In the genomic region with DNA sequence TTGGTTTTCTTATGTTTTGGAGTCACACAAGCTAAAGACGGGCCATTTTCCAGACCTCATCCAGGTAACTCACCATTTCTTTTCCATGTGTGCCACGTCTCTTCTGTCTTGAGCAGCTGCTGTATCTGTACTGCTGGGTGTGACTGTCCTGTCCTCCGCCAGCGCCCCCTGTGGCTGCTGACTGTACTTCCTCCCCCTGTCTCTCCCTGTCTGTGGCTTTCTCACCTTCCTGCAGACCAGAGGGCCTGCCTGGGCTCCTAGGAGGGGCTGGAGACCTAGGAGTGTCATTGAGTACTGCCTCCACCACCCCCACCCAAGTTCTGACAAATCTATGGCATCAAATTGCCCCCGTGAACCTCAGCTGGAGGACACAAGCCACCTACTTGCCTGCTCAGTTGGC, we compare ENCODE assay signal across 9 mouse cellular contexts. TPM values are rescaled to one million over a fixed set of nuclear protein-coding genes. Genes with fewer than 3 reads are reported as not detected.
DNase-seq lines count a peak whose midpoint lies in the region; ATAC-seq and TF ChIP-seq lines count a peak whose summit lies in the region.
"Had no signal": no experiment of that assay in that cellular context is flagged by ENCODE, and none has a peak within 500 bp of the region (broad histone marks: within the 10 kb centered on the region; RNA-seq: fewer than 3 reads in every experiment).

No protein-coding gene starts in this region.

- H3K36me3 ChIP-seq in thymus, adult 2 months (ENCODE audit: control insufficient read depth, insufficient read depth, low read length): no peaks in the 10 kb centered on the region
- peaks cover 64% of the 10 kb centered on the region for H3K36me3 ChIP-seq in heart, embryonic 12.5 days

- peaks cover 27% of the 10 kb centered on the region for H3K4me1 ChIP-seq in cerebellum, adult 2 months (ENCODE audit: control insufficient read depth, insufficient read depth, low read length)
- H3K4me1 ChIP-seq in thymus, adult 2 months (replicated peaks; ENCODE audit: control insufficient read depth, insufficient read depth, low read length): no peaks in the 10 kb centered on the region
- H3K4me1 ChIP-seq in heart, embryonic 12.5 days (replicated peaks): 0 out of 2 replicates have a peak, but pooled peaks cover 15% of the 10 kb centered on the region

- TF ChIP-seq CTCF in cerebellum, adult 2 months (IDR thresholded peaks at IDR 0.05; ENCODE audit: borderline replicate concordance, insufficient read depth, low read depth, low read length): peak; percentile 35; the same call in 1 of the 2 replicates
- TF ChIP-seq CTCF in thymus, adult 2 months (IDR thresholded peaks at IDR 0.05; ENCODE audit: borderline replicate concordance, control insufficient read depth, extremely low read depth, insufficient read depth, low read length, poor library complexity): peak; percentile 72; the same call in 1 of the 2 replicates

- H3K9ac ChIP-seq in heart, embryonic 12.5 days: no peak overlapping the region

- ATAC-seq in erythroblast, adult 5-6 weeks (replicated peaks; ENCODE audit: low FRiP score, poor library complexity, severe bottlenecking): peak; percentile 67
- ATAC-seq in heart, embryonic 12.5 days (ENCODE audit: insufficient number of reproducible peaks, low FRiP score): no peak

- no peak for DNase-seq in cerebellum, adult 2 months
- no peak for DNase-seq in cerebellum, adult 9-10 months
- DNase-seq in ovary, postnatal 36 days (ENCODE audit: low spot score): peak; percentile 50
- no peak for DNase-seq in ovary, postnatal 10 days (ENCODE audit: low spot score)
- peak; percentile 71 for DNase-seq in lung, postnatal 10 days
- peak; percentile 67 for DNase-seq in thymus, adult 2 months

- H3K4me2 ChIP-seq in heart, embryonic 12.5 days: no peak overlapping the region

- no peak overlapping the region for H3K27ac ChIP-seq in cerebellum, adult 2 months (ENCODE audit: insufficient read depth, low read length)
- H3K27ac ChIP-seq in thymus, adult 2 months (ENCODE audit: control insufficient read depth, insufficient read depth, low read length): no peak overlapping the region
- no peak overlapping the region for H3K27ac ChIP-seq in heart, embryonic 12.5 days (ENCODE audit: poor library complexity, severe bottlenecking)

- WGBS in cerebellum, adult 2 months: 57% methylated on average over 5 of the region's 5 CpGs
- WGBS in thymus, adult 2 months: 47% methylated on average over 5 of the region's 5 CpGs
- 58% methylated on average over 5 of the region's 5 CpGs for WGBS in heart, embryonic 12.5 days

- no peaks in the 10 kb centered on the region for H3K9me3 ChIP-seq in heart, embryonic 12.5 days (replicated peaks)

- TF ChIP-seq POLR2A in cerebellum, adult 2 months (IDR thresholded peaks at IDR 0.05; ENCODE audit: borderline replicate concordance, insufficient read depth, low read length): no peak
- TF ChIP-seq POLR2A in thymus, adult 2 months (IDR thresholded peaks at IDR 0.05; ENCODE audit: control insufficient read depth, extremely low read depth, insufficient read depth, low read length, poor library complexity): no peak

- H3K4me3 ChIP-seq in cerebellum, adult 2 months (replicated peaks; ENCODE audit: insufficient read depth, low read depth, low read length): no peak overlapping the region
- H3K4me3 ChIP-seq in thymus, adult 2 months (ENCODE audit: control insufficient read depth, insufficient read depth, low read length): no peak overlapping the region
- H3K4me3 ChIP-seq in heart, embryonic 12.5 days: no peak overlapping the region
- H3K4me3 ChIP-seq: myocyte had no signal

- H3K27me3 ChIP-seq in cerebellum, adult 2 months (ENCODE audit: control insufficient read depth, insufficient read depth, low read length): no peaks in the 10 kb centered on the region
- H3K27me3 ChIP-seq in thymus, adult 2 months (ENCODE audit: control insufficient read depth, insufficient read depth, low read length): no peaks in the 10 kb centered on the region
- H3K27me3 ChIP-seq in heart, embryonic 12.5 days (replicated peaks): no peaks in the 10 kb centered on the region

RNA-seq across cellular contexts. Expression of gene Ptdss2, which starts 20.9 kb away (rescaled TPM):
- polyA plus RNA-seq in cerebellum, adult 2 months (2012; rRNA removed): 62.4 and 64.2 TPM in 2 replicates
- 123 and 158 TPM in 2 replicates for total RNA-seq in erythroblast, adult 5-6 weeks (2015; ENCODE audit: low replicate concordance)
- total RNA-seq in erythroblast, adult 5-6 weeks (2017; ENCODE audit: low replicate concordance): 153 and 164 TPM in 2 replicates
- polyA plus RNA-seq in thymus, adult 2 months (2012; rRNA removed): 29.9 and 33.8 TPM in 2 replicates
- polyA plus RNA-seq in heart, embryonic 12.5 days (2016; fragmentation: Nextera tagmentation; extraction: Ambion mirVana): 58.0 and 65.9 TPM in 2 replicates

RNA-seq across cellular contexts. Expression of gene Ano9, which starts 25.5 kb away (rescaled TPM):
- 0.08 TPM in 1 of 2 replicates, not detected in the other for polyA plus RNA-seq in cerebellum, adult 2 months (2012; rRNA removed)
- total RNA-seq in erythroblast, adult 5-6 weeks (2015; ENCODE audit: low replicate concordance): not detected in 2 replicates
- not detected in 2 replicates for total RNA-seq in erythroblast, adult 5-6 weeks (2017; ENCODE audit: low replicate concordance)
- polyA plus RNA-seq in thymus, adult 2 months (2012; rRNA removed): 1.5 and 2.9 TPM in 2 replicates
- polyA plus RNA-seq in heart, embryonic 12.5 days (2016; fragmentation: Nextera tagmentation; extraction: Ambion mirVana): 0.09 and 0.30 TPM in 2 replicates
- polyA plus RNA-seq: myocyte had no signal

RNA-seq across cellular contexts. Expression of gene Rnh1, which starts 29.5 kb away (rescaled TPM):
- polyA plus RNA-seq in cerebellum, adult 2 months (2012; rRNA removed): 66.9 and 67.4 TPM in 2 replicates
- 11.9 and 13.8 TPM in 2 replicates for total RNA-seq in erythroblast, adult 5-6 weeks (2015; ENCODE audit: low replicate concordance)
- total RNA-seq in erythroblast, adult 5-6 weeks (2017; ENCODE audit: low replicate concordance): 15.1 and 15.7 TPM in 2 replicates
- polyA plus RNA-seq in thymus, adult 2 months (2012; rRNA removed): 59.0 and 75.9 TPM in 2 replicates
- 82.4 and 88.2 TPM in 2 replicates for polyA plus RNA-seq in heart, embryonic 12.5 days (2016; fragmentation: Nextera tagmentation; extraction: Ambion mirVana)

RNA-seq across cellular contexts. Expression of gene Sigirr, which starts 42.7 kb away (rescaled TPM):
- polyA plus RNA-seq in cerebellum, adult 2 months (2012; rRNA removed): 2.8 and 4.1 TPM in 2 replicates
- total RNA-seq in erythroblast, adult 5-6 weeks (2015; ENCODE audit: low replicate concordance): 4.2 TPM in 1 of 2 replicates, not detected in the other
- 2.8 and 4.4 TPM in 2 replicates for total RNA-seq in erythroblast, adult 5-6 weeks (2017; ENCODE audit: low replicate concordance)
- polyA plus RNA-seq in thymus, adult 2 months (2012; rRNA removed): 62.4 and 67.3 TPM in 2 replicates
- polyA plus RNA-seq in heart, embryonic 12.5 days (2016; fragmentation: Nextera tagmentation; extraction: Ambion mirVana): 2.2 and 2.9 TPM in 2 replicates

RNA-seq across cellular contexts. Expression of gene Hras, which starts 50.7 kb away (rescaled TPM):
- 169 and 186 TPM in 2 replicates for polyA plus RNA-seq in cerebellum, adult 2 months (2012; rRNA removed)
- 3.8 and 24.9 TPM in 2 replicates for total RNA-seq in erythroblast, adult 5-6 weeks (2015; ENCODE audit: low replicate concordance)
- 11.4 and 20.8 TPM in 2 replicates for total RNA-seq in erythroblast, adult 5-6 weeks (2017; ENCODE audit: low replicate concordance)
- 65.6 and 77.9 TPM in 2 replicates for polyA plus RNA-seq in thymus, adult 2 months (2012; rRNA removed)
- 74.1 and 78.2 TPM in 2 replicates for polyA plus RNA-seq in heart, embryonic 12.5 days (2016; fragmentation: Nextera tagmentation; extraction: Ambion mirVana)

Comparison
In these comparisons a context has a peak if more than half of its experiments do, and no peak if none do; other contexts are left out.
1. DNase-seq: peak in ovary, postnatal 36 days (single experiment), lung, postnatal 10 days (single experiment) and thymus, adult 2 months (single experiment); none in cerebellum, adult 2 months (0 of 2), cerebellum, adult 9-10 months (single experiment) and ovary, postnatal 10 days (single experiment).